Mouse (Mus musculus): Measurements from ENCODE around the gene Gm3739. TPM values are rescaled to one million over a fixed set of nuclear protein-coding genes. Genes with fewer than 3 reads are reported as not detected.
"Not testable (repeated sequence)": the region's sequence is repeated elsewhere in the genome, so short reads cannot be mapped to it uniquely, and the experiment has no call there.

Gene Gm3739
- not detected in 2 replicates for total RNA-seq (2014; rRNA removed)
- polyA plus RNA-seq (2012; rRNA removed) = not detected in 2 replicates

- WGBS = 1% methylated on average over 14 of the region's 35 CpGs
- H3K9ac ChIP-seq (ENCODE audit: low read depth, low read length); DNase-seq (ENCODE audit: extremely low read depth, low read depth, low spot score); H3K36me3 ChIP-seq (ENCODE audit: control insufficient read depth, insufficient read depth, low read length); H3K27ac ChIP-seq (replicated peaks; ENCODE audit: insufficient read depth, low read depth, low read length); H3K4me1 ChIP-seq (ENCODE audit: control insufficient read depth, insufficient read depth, low read length); H3K79me2 ChIP-seq (ENCODE audit: control insufficient read depth, insufficient read depth, low read length); H3K27me3 ChIP-seq (ENCODE audit: control insufficient read depth, insufficient read depth, low read length); H3K4me3 ChIP-seq (ENCODE audit: insufficient read depth, low read depth, low read length): not testable (repeated sequence)
These were observed at the start of gene Gm3739 for GRCm38 (mm10) chr14:7314661-7315060. TSS of gene Gm3739 (minus strand) at chr14:7315049.

DNA sequence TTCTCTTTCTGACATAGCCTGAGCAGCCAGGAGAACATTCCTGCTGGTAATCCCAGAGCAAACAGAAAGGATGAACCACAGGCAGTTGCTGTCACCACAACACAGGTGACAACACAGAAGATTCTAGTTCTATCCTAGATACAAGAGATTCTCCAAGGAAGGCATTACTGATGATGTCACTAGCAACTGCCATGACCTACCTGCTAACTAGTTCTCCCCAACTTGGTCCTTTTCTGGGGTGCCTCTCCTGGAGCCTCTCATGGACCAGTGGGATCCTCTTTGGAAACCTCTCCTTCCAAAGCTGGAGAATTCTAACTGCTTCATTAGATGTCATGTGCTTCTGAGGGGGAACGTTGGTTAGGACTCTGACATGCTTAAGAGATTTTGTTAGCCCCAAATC, 17.4 kb upstream of the Gm3739 start, which contains the start of gene Gm5797:
Gene Gm5797, minus strand, starts transcription at position 101 of the 400 bp plus-strand sequence.
- H3K79me2 ChIP-seq (ENCODE audit: control insufficient read depth, insufficient read depth, low read length); DNase-seq (ENCODE audit: extremely low read depth, low read depth, low spot score); H3K9ac ChIP-seq (ENCODE audit: low read depth, low read length); H3K27me3 ChIP-seq (ENCODE audit: control insufficient read depth, insufficient read depth, low read length); H3K4me3 ChIP-seq (ENCODE audit: insufficient read depth, low read depth, low read length); H3K4me1 ChIP-seq (ENCODE audit: control insufficient read depth, insufficient read depth, low read length); H3K36me3 ChIP-seq (ENCODE audit: control insufficient read depth, insufficient read depth, low read length); H3K27ac ChIP-seq (replicated peaks; ENCODE audit: insufficient read depth, low read depth, low read length): not testable (repeated sequence)
- no CpG with 5 or more reads among the region's 1 CpGs for WGBS

- H3K4me1 ChIP-seq (ENCODE audit: control insufficient read depth, insufficient read depth, low read length); H3K9ac ChIP-seq (ENCODE audit: low read depth, low read length); H3K4me3 ChIP-seq (ENCODE audit: insufficient read depth, low read depth, low read length); DNase-seq (ENCODE audit: extremely low read depth, low read depth, low spot score); H3K36me3 ChIP-seq (ENCODE audit: control insufficient read depth, insufficient read depth, low read length); H3K79me2 ChIP-seq (ENCODE audit: control insufficient read depth, insufficient read depth, low read length); H3K27me3 ChIP-seq (ENCODE audit: control insufficient read depth, insufficient read depth, low read length); H3K27ac ChIP-seq (replicated peaks; ENCODE audit: insufficient read depth, low read depth, low read length): not testable (repeated sequence)
- 3% methylated on average over 13 of the region's 19 CpGs for WGBS
These were observed 244 bp upstream of the Gm3739 start for GRCm38 (mm10) chr14:7315093-7315492.

GRCm38 (mm10) chr14:7264614-7265013, 50.2 kb downstream of the Gm3739 start, which contains the start of gene Gm3727:
TSS of gene Gm3727 (minus strand) at chr14:7264714.
- not testable (repeated sequence) for H3K9ac ChIP-seq (ENCODE audit: low read depth, low read length); H3K36me3 ChIP-seq (ENCODE audit: control insufficient read depth, insufficient read depth, low read length); H3K4me1 ChIP-seq (ENCODE audit: control insufficient read depth, insufficient read depth, low read length); H3K27me3 ChIP-seq (ENCODE audit: control insufficient read depth, insufficient read depth, low read length); H3K79me2 ChIP-seq (ENCODE audit: control insufficient read depth, insufficient read depth, low read length); DNase-seq (ENCODE audit: extremely low read depth, low read depth, low spot score); H3K27ac ChIP-seq (replicated peaks; ENCODE audit: insufficient read depth, low read depth, low read length); H3K4me3 ChIP-seq (ENCODE audit: insufficient read depth, low read depth, low read length)
- WGBS = 59% methylated on average over 3 of the region's 3 CpGs

Other genes starting within 250 kb of the Gm3739 start
- gene Gm3696, start 214.4 kb downstream of the Gm3739 start, total RNA-seq (2014; rRNA removed) = not detected in 2 replicates
- not detected in 2 replicates for gene Gm3696, start 214.4 kb downstream of the Gm3739 start, polyA plus RNA-seq (2012; rRNA removed)
- not detected in 2 replicates for gene Gm6676, start 189.6 kb downstream of the Gm3739 start, total RNA-seq (2014; rRNA removed)
- not detected in 2 replicates for gene Gm6676, start 189.6 kb downstream of the Gm3739 start, polyA plus RNA-seq (2012; rRNA removed)
- gene Gm3512, start 140.5 kb downstream of the Gm3739 start, total RNA-seq (2014; rRNA removed) = not detected in 2 replicates
- not detected in 2 replicates for gene Gm3512, start 140.5 kb downstream of the Gm3739 start, polyA plus RNA-seq (2012; rRNA removed)
- not detected in 2 replicates for gene Gm16434, start 120.5 kb downstream of the Gm3739 start, total RNA-seq (2014; rRNA removed)
- not detected in 2 replicates for gene Gm16434, start 120.5 kb downstream of the Gm3739 start, polyA plus RNA-seq (2012; rRNA removed)
- gene Gm3727, start 50.3 kb downstream of the Gm3739 start, total RNA-seq (2014; rRNA removed) = not detected in 2 replicates
- not detected in 2 replicates for gene Gm3727, start 50.3 kb downstream of the Gm3739 start, polyA plus RNA-seq (2012; rRNA removed)
- not detected in 2 replicates for gene Gm5797, start 17.3 kb upstream of the Gm3739 start, total RNA-seq (2014; rRNA removed)
- not detected in 2 replicates for gene Gm5797, start 17.3 kb upstream of the Gm3739 start, polyA plus RNA-seq (2012; rRNA removed)
- gene Gm8374, start 50.1 kb upstream of the Gm3739 start, total RNA-seq (2014; rRNA removed) = not detected in 2 replicates
- not detected in 2 replicates for gene Gm8374, start 50.1 kb upstream of the Gm3739 start, polyA plus RNA-seq (2012; rRNA removed)
- not detected in 2 replicates for gene Gm3755, start 135.9 kb upstream of the Gm3739 start, total RNA-seq (2014; rRNA removed)
- gene Gm3755, start 135.9 kb upstream of the Gm3739 start, polyA plus RNA-seq (2012; rRNA removed) = not detected in 2 replicates
- gene Gm3752, start 168.7 kb upstream of the Gm3739 start, total RNA-seq (2014; rRNA removed) = not detected in 2 replicates
- not detected in 2 replicates for gene Gm3752, start 168.7 kb upstream of the Gm3739 start, polyA plus RNA-seq (2012; rRNA removed)